Mouse (Mus musculus): Measurements from ENCODE around the gene Spdef.

Gene Spdef

GRCm38 (mm10) chr17:27728770-27729169 is at the start of gene Spdef:
TSS of gene Spdef (minus strand) at chr17:27728955.
- no peak for DNase-seq (ENCODE audit: low spot score)

GRCm38 (mm10) chr17:27777823-27778222 is 49.1 kb upstream of the Spdef start:
- no peak for DNase-seq (ENCODE audit: low spot score)

- DNase-seq (ENCODE audit: low spot score): no peak
Measured at GRCm38 (mm10) chr17:27774198-27774597, 45.4 kb upstream of the Spdef start.

- DNase-seq (ENCODE audit: low spot score): no peak
Measured at GRCm38 (mm10) chr17:27771616-27772015, 42.9 kb upstream of the Spdef start.

GRCm38 (mm10) chr17:27768817-27769542 is 40.2 kb upstream of the Spdef start:
- DNase-seq (ENCODE audit: low spot score): no peak

- no peak for DNase-seq (ENCODE audit: low spot score)
Measured at GRCm38 (mm10) chr17:27767543-27767942, 38.8 kb upstream of the Spdef start.

GRCm38 (mm10) chr17:27767120-27767519 is 38.4 kb upstream of the Spdef start:
- DNase-seq (ENCODE audit: low spot score): no peak

GRCm38 (mm10) chr17:27765066-27765465 is 36.3 kb upstream of the Spdef start:
- no peak for DNase-seq (ENCODE audit: low spot score)

- no peak for DNase-seq (ENCODE audit: low spot score)
Measured at GRCm38 (mm10) chr17:27764453-27764852, 35.7 kb upstream of the Spdef start.

GRCm38 (mm10) chr17:27762884-27763283 is 34.1 kb upstream of the Spdef start:
- DNase-seq (ENCODE audit: low spot score): no peak

GRCm38 (mm10) chr17:27761639-27762336 is 33.0 kb upstream of the Spdef start:
- DNase-seq (ENCODE audit: low spot score): peak; percentile 90

- no peak for DNase-seq (ENCODE audit: low spot score)
Measured at GRCm38 (mm10) chr17:27760169-27760568, 31.4 kb upstream of the Spdef start.

GRCm38 (mm10) chr17:27751314-27752202 is 22.8 kb upstream of the Spdef start:
- DNase-seq (ENCODE audit: low spot score): no peak

GRCm38 (mm10) chr17:27750451-27750942 is 21.7 kb upstream of the Spdef start:
- DNase-seq (ENCODE audit: low spot score): no peak

- DNase-seq (ENCODE audit: low spot score): no peak
Measured at GRCm38 (mm10) chr17:27748123-27748522, 19.4 kb upstream of the Spdef start.

GRCm38 (mm10) chr17:27746446-27746845 is 17.7 kb upstream of the Spdef start:
- no peak for DNase-seq (ENCODE audit: low spot score)

GRCm38 (mm10) chr17:27740961-27741360 is 12.2 kb upstream of the Spdef start:
- DNase-seq (ENCODE audit: low spot score): no peak

- DNase-seq (ENCODE audit: low spot score): no peak
Measured at GRCm38 (mm10) chr17:27734344-27735073, 5.8 kb upstream of the Spdef start.

GRCm38 (mm10) chr17:27732694-27733093 is 3.9 kb upstream of the Spdef start:
- DNase-seq (ENCODE audit: low spot score): no peak

GRCm38 (mm10) chr17:27732152-27732551 is 3.4 kb upstream of the Spdef start:
- no peak for DNase-seq (ENCODE audit: low spot score)

GRCm38 (mm10) chr17:27726527-27726926 is 2.2 kb downstream of the Spdef start:
- no peak for DNase-seq (ENCODE audit: low spot score)

- no peak for DNase-seq (ENCODE audit: low spot score)
Measured at GRCm38 (mm10) chr17:27725412-27725811, 3.3 kb downstream of the Spdef start.

Measured in layer of hippocampus, adult 9-10 months (tissue).